Mouse (Mus musculus): ENCODE results near the gene Aebp1.

DNA sequence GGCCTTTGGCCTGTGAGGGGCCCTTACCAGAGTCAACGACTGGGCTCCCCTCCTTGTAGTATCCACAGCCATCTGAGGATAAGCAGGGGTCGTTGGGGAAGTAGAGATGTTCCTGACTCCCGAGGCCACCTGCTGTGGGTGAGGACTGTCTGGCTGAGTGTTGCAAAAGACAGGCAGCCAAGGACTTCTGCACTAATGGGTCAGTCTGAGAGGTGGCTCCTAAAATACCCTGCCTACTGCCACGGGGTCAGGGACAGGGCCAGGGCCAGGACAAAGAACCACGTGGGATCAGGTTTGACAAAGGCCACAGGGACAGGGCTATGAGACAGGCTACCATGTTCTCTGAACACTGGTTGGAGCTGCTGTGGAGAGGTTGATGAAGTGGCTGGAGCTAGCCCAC is 53.2 kb downstream of the Aebp1 start:
- no peak for TF ChIP-seq CTCF (IDR thresholded peaks at IDR 0.05; ENCODE audit: extremely low read depth, insufficient read depth, low read length)
- no peak for TF ChIP-seq POLR2A (IDR thresholded peaks at IDR 0.05; ENCODE audit: extremely low read depth, insufficient read depth, low read length)
